Mouse (Mus musculus): Measurements from ENCODE around the gene Fah. TPM values are rescaled to one million over a fixed set of nuclear protein-coding genes. Genes with fewer than 3 reads are reported as not detected.
A peak's percentile ranks its signal among the peaks of the same experiment; 100 is the strongest.

The Fah gene
- total RNA-seq, 2 experiments from 2014 or later, result 17.3 to 20.8 TPM

DNA sequence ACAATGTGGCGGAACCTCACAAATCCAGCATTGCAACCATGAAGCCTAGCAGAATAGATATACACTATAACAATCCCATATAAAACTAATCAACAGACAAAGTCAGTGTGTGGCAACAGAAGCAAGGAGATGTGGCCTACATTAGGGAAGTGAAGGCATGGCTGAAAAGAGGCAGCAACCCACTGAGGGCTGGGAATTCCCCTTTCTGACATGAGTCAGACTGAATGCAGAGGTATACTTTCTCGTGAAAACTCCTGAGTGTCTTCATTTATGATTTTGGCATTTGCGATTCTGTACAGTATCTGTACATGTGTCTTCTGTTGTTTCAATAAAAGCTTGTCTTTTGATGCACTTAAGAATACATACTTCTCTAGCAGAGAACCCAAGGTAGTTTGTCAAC, 15.2 kb downstream of the Fah start:
- no peak overlapping the region for H3K4me3 ChIP-seq
- TF ChIP-seq CTCF (IDR thresholded peaks at IDR 0.05), result no peak
- intact Hi-C loops (cut with DNase I), result loop anchor here (5.0 kb wide), 1 partner anchor 156 kb away; no protein-coding TSS in a partner anchor
- peak in 1 of 2 experiments; percentile 6 for DNase-seq (ENCODE audit: extremely low spot score in 1 of 2, low spot score in 2 of 2)
- no peak overlapping the region for H3K27ac ChIP-seq

DNA sequence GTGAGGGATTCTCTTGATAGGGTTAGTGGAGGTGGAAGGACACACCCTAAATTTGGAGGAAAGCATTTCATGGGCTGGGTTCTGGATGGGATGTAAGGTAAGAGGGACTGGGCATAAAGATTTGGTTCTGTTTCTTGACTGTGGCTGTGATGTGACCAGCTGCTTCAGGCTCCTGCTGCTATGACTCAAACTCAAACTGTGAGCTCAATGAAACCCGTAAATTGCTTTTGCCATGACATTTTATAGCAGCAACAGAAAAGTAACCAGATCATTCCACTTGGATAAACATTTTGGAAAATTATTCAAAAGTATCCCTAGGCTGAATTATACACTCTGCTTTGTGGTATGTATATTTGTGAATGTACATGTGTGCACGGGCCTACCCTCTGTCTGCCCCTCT, 15.9 kb downstream of the Fah start:
- Histone ChIP-seq H3K27ac (no peak overlapping the region), H3K4me3 (no peak overlapping the region)
- intact Hi-C loops (cut with DNase I), result loop anchor here (5.0 kb wide), 1 partner anchor 157 kb away; no protein-coding TSS in a partner anchor
- TF ChIP-seq CTCF (IDR thresholded peaks at IDR 0.05), result no peak
- DNase-seq (ENCODE audit: extremely low spot score in 1 of 2, low spot score in 2 of 2), result peak in 1 of 2 experiments; percentile 8

DNA sequence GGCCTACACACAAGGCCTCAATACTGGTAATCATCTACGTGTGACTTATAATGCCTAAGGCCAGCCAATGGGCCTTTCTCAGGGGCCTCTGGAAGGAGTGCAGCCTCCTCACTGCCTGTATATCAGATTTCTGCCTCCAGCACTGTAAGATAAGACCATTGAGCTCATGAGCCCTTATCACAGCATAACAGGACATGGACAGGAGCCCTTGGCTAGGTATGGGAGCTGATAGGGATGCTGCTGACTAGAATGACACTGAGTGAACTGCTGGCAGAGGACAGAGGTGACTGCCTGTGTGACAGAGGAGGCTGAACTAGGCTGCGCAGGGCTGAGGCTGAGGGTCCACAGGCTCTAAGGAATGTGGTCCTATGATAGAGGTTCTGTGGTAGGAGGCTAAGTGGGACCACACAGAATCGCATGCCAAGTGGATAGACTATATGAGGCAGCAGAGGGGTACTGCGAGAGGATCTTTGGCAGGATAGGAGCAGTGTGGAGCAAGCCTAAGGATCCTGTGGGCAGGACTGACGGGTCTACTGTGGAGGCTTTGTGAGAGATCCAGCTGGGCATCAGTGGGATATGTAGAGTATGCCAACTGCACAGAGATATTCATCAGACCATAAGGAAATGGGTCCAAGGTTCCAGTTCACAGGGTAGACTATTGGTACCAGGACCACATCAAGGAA, 19.3 kb downstream of the Fah start:
- peak overlapping the region; percentile 40; the same call in 1 of the 2 replicates for H3K27ac ChIP-seq
- DNase-seq (ENCODE audit: extremely low spot score in 1 of 2, low spot score in 2 of 2), result no peak
- H3K4me3 ChIP-seq, result no peak overlapping the region
- intact Hi-C loops (cut with DNase I), result no loop called here
- no peak for TF ChIP-seq CTCF (IDR thresholded peaks at IDR 0.05)

DNA sequence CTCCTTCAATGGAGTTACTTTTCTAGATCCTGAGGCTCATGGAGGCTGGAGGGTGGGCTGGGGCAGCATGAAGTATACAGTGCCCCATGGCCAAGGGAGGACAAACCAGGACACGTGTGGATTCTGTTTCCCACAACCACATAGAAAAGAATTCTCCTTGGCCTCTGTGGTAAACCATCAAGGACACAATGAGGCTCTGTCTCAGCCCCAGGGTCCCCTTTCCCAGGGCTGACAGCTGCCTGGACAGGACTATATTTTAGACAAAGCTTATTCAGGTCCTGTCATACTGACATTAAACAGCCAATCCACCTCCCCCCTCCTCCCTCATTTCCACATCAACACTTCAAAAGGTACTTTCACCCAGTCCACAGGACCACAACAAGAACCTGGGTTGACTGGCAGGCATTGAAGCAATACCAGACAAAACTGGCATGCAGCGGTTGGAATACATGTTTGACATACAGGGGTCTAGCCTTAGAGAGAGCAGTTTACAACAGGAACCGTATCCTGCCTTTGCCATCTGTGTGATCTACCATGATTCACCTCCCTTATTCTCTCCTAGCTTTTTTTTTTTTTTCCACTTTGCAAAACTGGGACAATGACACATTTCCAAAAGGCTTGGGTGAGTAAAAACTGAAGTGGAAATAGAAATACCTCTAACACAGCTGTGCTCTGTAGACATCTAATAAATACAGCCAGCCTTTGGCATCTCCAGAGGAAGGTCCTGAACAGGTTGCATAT, 20.0 kb downstream of the Fah start:
- Histone ChIP-seq H3K4me3 (no peak overlapping the region), H3K27ac (peak overlapping the region; percentile 40; the same call in 1 of the 2 replicates)
- intact Hi-C loops (cut with DNase I), result no loop called here
- no peak for TF ChIP-seq CTCF (IDR thresholded peaks at IDR 0.05)
- peak in 1 of 2 experiments; percentile 3 for DNase-seq (ENCODE audit: extremely low spot score in 1 of 2, low spot score in 2 of 2)

DNA sequence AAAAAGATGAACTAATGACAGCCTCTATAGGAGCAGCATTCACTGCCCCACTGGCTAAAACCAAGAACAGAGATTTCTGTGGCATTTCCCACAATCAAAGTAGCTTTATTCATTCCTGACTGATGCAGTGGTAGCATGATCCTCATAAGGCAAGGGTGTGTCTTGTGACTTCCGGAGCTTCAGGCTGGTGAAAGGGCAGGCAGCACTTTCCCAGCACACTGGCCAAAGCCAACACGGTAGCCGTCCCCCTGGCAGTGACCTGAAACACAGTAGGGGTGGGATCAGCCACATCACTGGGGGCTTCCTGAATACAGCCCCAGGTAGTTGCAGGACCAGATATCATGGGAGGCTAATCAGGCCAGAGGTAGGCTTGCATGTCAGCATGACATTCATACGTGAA, 21.4 kb downstream of the Fah start:
- no peak for TF ChIP-seq CTCF (IDR thresholded peaks at IDR 0.05)
- intact Hi-C loops (cut with DNase I), result no loop called here
- Histone ChIP-seq H3K27ac (no peak overlapping the region), H3K4me3 (no peak overlapping the region)
- DNase-seq (ENCODE audit: extremely low spot score in 1 of 2, low spot score in 2 of 2), result peak in 1 of 2 experiments; percentile 6

DNA sequence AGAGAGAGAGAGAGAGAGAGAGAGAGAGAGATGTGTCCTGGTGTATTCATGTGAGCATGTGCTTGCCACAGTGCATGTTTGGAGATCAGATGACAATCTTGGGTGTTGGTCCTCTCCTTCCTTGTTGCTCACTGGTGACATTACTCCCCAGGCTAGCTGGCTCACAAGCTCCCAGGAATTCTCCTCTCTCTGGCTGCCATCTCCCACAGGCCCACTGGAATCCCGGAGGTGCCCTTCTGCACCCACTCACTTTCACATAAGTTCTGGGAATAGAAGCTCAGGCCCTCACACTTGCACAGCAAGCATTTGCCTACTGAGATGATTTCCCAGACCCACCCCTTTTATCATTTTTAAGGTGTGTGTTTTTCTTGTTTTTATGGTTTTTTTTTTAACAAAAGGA, 26.8 kb downstream of the Fah start:
- intact Hi-C loops (cut with DNase I), result loop anchor here (5.0 kb wide), 1 partner anchor 132 kb away; no protein-coding TSS in a partner anchor
- DNase-seq (ENCODE audit: extremely low spot score in 1 of 2, low spot score in 2 of 2), result peak in 1 of 2 experiments; percentile 20
- no peak overlapping the region for H3K4me3 ChIP-seq
- H3K27ac ChIP-seq, result no peak overlapping the region; the same call in 1 of the 2 replicates
- TF ChIP-seq CTCF (IDR thresholded peaks at IDR 0.05), result no peak

DNA sequence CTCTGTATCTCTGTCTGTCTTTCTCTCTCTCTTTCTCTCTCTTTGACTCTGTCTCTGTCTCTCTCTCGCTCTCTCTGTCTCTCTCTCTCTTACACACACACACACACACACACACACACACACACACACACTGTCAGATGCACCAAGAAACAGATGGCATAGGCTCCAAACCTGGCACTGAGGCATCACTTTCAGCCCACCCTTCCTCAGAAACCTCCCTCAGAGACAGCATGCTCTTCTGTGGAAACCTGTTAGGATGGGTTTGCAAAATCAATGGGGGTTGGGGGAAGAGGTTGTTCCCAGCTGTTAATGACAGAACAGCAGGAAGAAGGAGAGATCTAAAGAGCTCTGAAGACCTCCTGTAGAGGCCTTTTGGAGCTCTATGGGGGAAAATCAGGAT, 27.7 kb downstream of the Fah start:
- DNase-seq (ENCODE audit: extremely low spot score in 1 of 2, low spot score in 2 of 2), result peak in 1 of 2 experiments; percentile 40
- Histone ChIP-seq H3K4me3 (no peak overlapping the region), H3K27ac (peak overlapping the region; percentile 48)
- intact Hi-C loops (cut with DNase I), result loop anchor here (5.0 kb wide), 1 partner anchor 132 kb away; no protein-coding TSS in a partner anchor
- no peak for TF ChIP-seq CTCF (IDR thresholded peaks at IDR 0.05)

DNA sequence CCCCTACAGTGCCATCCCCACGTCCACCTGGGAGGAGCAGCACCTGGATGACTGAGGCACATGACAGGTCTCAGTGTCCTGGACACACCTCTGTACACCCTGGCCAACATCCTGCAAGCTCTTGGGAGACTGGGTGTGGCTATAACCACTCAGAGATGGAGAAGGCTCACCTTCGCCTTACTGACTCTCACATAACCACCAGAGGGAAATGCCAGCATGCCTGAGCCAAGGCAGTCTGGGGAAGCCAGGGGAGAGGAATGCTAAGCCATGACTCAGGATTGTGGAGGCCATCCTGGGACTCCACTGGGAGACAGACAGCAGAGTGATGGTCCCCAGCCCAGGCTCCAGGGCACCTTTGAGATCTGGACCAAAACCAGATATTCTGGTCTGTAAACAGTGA, 29.5 kb downstream of the Fah start:
- Histone ChIP-seq H3K27ac (no peak overlapping the region), H3K4me3 (no peak overlapping the region)
- intact Hi-C loops (cut with DNase I), result loop anchor here (5.0 kb wide), 1 partner anchor 130 kb away; no protein-coding TSS in a partner anchor
- no peak for TF ChIP-seq CTCF (IDR thresholded peaks at IDR 0.05)
- DNase-seq (ENCODE audit: extremely low spot score in 1 of 2, low spot score in 2 of 2), result no peak

DNA sequence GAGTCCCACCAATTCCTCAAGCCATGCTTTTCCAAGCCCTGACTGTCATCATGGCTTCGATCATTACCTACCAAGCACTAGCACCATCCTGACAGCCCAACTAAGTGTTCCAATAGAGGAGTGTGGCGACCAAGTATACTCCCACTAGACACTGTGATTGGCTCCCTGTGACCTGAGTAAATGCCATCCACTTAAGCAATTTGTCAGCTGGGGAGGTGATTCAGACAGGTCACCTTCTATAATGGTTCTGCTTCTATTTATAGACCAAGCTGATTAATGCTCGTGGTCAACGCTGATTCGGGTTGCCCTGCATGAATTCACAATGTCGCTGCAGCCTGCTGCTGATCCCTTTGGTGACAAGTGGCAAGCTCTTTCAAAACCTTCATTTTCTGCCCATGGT, 40.3 kb downstream of the Fah start:
- no peak overlapping the region for H3K4me3 ChIP-seq
- intact Hi-C loops (cut with DNase I), result no loop called here
- TF ChIP-seq CTCF (IDR thresholded peaks at IDR 0.05), result no peak

DNA sequence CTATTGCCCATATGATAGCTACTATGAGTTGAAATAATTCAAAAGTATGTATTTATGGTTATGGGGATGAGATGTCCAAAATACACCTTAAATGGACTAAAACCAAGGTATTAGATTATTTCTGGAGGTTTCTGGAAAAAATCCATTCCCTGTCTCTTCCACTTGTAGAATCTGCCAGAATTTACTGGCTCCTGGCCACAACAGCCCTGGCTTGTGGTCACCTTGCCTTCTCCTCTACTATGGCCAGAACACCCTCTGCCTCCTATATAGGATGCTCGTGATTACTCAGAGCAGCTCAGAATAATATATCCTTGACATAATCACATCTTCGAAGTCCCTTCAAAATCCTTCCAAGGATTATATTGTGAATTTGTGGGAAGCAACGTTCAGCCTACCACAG, 42.3 kb downstream of the Fah start:
- intact Hi-C loops (cut with DNase I), result no loop called here
- no peak overlapping the region for H3K27ac ChIP-seq
- no peak for TF ChIP-seq CTCF (IDR thresholded peaks at IDR 0.05)
- no peak for DNase-seq (ENCODE audit: extremely low spot score in 1 of 2, low spot score in 2 of 2)
- H3K4me3 ChIP-seq, result no peak overlapping the region

More for the DNA sequence above, 40.3 kb downstream of the Fah start:
- H3K27ac ChIP-seq, result no peak overlapping the region
- DNase-seq (ENCODE audit: extremely low spot score in 1 of 2, low spot score in 2 of 2), result peak in 1 of 2 experiments; percentile 4

DNA sequence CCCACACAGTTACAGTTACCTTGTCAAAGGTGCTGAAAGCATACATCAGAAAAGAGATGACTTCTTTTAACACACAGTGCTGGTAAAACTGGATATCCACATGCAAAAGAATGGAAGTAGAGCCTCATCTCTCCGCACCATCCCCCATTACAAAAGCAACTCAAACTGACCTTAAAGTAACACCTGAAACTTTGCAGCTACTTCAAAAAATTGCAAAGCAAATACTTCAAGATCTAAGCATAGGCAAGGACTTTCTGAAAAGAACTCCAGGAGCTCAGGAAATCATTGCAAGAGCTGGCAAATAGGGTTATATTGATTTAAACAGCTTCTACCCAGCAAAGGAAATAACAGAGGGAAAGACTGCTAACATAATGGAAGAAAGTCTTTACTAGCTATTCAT, 46.0 kb downstream of the Fah start:
- intact Hi-C loops (cut with DNase I), result no loop called here
- TF ChIP-seq CTCF (IDR thresholded peaks at IDR 0.05), result no peak
- Histone ChIP-seq H3K27ac (no peak overlapping the region), H3K4me3 (no peak overlapping the region)
- DNase-seq (ENCODE audit: extremely low spot score in 1 of 2, low spot score in 2 of 2), result no peak

DNA sequence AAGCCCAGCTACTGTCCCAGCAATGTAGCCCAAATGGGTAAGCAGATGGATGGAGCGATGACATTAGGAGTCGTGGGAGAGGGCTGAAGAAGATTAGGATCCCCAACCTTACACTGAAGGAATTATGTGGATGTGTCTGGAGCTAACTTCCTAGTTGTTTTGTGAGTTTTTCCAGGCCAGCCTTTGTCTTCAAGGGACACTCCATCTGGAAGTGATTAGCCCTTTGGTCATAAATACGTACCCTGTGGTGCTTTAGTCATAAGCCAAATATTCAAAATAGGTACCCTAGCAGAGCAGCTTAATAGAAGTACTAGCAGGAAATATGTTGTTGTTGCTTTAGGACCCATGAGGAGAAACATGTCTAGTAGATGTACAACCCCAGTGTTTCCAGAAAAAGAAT, 49.2 kb downstream of the Fah start:
- no peak overlapping the region for H3K4me3 ChIP-seq
- TF ChIP-seq CTCF (IDR thresholded peaks at IDR 0.05), result no peak
- H3K27ac ChIP-seq, result no peak overlapping the region
- intact Hi-C loops (cut with DNase I), result no loop called here
- DNase-seq (ENCODE audit: extremely low spot score in 1 of 2, low spot score in 2 of 2), result peak in 1 of 2 experiments; percentile 1

Measured in left cerebral cortex, adult 2 months (tissue).